Mouse (Mus musculus) embryo, embryonic 9.5 days (tissue): ENCODE measurements around the gene Myo5a.
A peak's percentile ranks its signal among the peaks of the same experiment; 100 is the strongest.

Experiments used
- DNase-seq: peaks from one replicate; pipeline ENCODE4 v3.0.0-alpha.2; 2017; ENCODE audit errors: extremely low spot score

Gene Myo5a

DNA sequence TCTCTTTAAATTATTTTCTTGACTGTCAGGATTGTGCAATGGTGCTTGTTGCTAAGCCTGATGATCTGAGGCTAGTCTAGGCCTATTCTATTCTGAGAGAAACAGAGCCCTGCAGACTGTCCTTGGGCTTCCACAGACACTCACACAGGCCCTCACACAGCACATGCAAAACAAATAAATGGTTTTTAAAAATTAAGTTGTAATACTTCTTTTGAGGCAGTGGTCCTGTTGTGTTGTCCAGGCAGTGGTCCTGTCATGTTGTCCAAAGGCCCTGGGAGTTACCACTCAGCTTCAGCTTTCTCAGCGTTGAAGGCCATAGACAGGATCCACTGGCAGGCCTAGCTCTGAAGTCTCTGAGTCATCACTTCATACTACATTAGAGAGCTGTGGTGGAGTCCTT is 130.7 kb downstream of the Myo5a start:
- DNase-seq: no peak

DNA sequence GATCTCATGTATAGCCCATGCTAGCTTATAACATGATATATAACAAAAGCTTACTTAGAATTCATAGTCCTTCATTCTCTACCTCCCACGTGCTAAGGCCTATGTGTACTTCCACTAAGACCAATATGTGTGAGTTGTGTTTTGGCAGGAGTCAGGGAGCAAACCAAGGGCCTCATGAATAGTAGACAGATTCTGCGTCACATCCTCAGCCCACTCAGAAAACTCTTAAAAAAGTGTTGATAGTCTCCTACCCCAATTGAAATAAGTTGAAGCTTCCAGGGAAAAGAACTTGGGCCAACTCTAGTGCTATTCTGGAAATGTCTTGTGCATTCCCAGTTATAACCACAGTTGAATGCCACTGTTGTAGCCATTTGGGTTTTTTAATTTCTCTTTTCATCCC is 131.2 kb downstream of the Myo5a start:
- no peak for DNase-seq

DNA sequence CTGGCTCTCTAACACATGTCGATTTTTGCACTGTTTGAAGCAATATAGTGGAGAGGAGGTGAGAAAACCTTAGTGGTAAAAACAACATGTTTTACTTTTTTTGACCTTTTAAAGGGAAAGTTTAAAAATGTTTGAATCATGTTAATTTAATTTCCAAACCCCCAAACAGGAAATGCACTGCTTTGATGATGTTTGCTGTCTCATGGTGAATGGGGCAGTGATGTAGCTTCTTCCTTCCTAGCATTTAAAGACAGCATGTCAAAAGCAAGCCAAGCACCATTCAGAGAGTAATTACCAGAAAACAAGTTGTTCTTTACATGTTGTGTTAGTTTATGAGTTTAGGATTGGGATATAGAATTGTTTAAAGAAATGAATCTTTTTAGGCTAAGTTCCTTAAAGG is 138.4 kb downstream of the Myo5a start:
- DNase-seq: no peak

DNA sequence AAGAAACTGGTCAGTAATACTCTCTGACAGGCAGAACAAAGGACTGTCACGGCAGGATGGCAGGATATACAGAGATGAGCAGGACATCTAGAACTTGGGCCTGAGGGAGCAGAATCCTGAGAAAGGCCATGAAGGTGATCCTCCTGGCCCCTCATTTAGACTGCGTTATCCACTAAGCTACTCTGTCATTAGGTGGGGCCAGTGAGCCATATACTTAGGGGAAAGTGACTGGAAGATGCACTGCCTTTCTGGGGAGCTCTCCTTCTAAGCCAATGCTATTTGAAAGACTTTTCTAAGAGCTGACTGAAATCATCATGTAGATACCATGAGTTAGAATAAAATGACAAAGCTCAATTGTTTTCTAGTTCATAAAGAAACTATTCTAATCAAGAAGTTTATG is 139.5 kb downstream of the Myo5a start:
- DNase-seq: no peak

DNA sequence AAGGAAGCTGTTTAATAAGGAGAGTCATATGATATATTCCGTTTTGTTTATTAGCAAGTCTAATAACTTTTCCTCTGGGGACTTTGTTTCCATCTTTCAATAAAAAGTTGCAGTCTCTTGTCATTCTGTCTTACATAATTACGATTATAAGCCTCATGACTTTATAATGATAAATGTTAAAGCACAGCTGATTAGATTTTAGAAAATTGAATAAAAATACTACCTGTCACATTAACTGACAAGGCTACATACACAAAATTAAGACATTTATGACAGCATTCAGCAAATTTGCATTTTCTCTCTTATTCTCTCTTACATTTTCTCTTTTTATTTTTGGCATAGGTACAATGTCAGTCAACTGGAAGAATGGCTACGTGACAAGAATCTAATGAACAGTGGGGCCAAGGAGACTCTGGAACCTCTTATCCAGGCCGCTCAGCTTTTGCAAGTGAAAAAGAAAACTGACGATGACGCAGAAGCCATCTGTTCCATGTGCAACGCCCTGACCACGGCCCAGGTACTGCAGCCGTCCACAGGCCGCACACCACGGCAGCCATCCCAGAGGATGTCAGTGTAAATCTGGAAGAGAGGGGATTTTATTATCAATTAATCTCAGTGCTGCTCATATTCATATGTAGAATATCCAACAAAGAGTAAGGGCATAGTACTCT is 144.1 kb downstream of the Myo5a start:
- DNase-seq: no peak

DNA sequence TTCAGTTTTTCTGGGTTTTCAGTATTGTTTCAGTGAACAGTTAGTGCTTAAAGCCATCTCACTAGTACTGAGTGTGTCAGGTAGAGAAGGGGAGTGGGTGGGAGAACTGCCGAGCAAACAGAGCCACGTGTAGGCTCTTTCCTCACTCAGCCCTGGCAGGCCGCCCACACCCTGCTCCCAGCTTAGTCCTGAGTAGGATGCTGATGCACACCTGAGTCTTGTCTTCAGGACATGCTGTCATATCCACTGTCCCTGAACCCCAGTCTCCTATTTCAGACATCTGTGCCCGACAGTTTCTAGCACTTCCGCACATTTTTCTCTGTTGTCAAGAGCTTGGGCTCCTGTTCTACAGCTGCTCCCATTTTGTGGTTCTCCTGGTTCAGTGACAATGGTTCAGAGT is 149.1 kb downstream of the Myo5a start:
- no peak for DNase-seq

DNA sequence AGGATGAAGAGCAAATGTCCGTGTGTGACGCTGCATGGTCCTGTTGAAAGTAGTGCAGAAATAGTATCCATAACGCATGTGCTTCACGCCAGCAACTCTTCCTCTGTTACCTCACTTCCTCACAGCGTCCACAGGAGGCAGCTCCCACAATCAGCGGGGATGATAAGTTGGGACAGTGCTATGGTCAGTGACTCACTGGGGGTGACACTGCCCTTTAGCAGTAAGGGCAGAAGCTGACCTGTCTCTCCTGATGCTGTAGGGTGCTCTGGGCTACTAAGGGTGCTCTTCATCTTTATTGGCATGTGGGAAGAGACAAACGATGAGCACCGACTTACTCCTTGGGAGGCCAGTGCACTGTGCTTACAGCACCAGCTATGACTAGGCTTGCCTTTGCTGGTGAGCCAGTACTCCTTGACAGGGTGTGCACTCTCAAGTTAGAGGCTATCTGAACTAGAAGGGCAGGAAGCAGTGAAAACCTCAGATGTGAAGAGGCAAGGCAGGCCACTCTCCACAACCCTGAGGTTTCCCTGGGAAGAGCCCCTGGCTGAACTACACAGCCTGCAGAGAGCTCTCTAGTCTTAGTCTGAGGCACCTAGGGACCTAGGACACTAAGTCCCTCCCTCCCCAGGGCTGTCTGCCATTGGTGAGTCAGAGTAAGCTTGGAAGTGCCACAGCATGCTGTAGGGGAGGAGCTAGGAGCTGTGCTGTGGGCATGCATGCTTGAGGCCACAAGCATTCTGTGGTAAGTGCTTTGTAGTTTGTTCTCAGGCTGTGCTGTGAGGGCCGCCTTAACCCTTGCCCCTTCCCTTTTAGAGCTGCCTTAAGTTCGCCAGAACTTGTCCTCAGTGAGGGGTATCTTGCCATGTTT is 150.8 kb downstream of the Myo5a start:
- DNase-seq: no peak

DNA sequence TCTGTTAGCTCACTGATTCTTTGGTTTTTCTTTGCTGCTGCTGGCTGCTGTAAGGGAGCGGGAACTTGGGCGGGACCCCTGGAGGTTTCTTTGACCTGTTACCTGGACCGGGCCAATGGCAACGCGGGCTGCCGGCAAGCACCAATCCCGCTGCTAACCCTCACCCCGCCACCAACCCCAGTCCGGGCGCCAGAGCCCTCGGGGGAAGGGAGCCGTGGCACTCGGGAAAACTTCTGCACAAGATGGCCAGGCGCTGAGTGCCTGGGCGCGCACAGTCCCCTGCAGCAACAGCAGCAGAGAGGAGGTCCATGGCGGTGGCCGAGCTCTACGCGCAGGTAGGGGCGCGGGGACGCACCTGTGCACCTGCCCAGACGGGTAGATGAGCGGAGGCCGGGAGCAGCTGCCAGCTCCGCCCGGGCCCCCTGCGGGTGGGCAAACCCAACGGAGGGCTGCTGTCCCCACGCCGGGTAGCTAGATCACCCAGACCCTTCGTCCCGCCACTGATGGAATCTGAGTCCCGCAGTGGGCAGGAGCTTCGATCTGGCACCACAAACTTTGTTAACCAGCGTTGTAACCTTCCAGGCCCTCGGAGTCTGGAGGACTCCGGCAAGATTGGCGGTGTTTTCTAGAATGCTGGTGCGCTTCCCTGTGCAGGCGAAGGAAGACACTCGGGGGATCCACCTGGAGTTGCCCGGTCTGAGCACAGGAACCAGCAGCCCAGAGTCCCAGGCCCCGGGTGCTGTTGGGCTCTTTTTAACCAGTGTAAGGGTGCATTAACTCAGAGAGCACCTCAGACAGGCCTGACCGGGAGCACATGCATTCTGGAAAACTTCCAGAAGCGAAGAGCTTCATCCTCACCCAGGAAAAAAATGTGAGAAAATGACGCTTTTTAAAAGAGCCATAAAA is 161.3 kb downstream of the Myo5a start, which contains the start of gene Myo5c:
Myo5c (plus strand) TSS at position 180 of the 906 bp plus-strand sequence.
- DNase-seq: peak; percentile 72

DNA sequence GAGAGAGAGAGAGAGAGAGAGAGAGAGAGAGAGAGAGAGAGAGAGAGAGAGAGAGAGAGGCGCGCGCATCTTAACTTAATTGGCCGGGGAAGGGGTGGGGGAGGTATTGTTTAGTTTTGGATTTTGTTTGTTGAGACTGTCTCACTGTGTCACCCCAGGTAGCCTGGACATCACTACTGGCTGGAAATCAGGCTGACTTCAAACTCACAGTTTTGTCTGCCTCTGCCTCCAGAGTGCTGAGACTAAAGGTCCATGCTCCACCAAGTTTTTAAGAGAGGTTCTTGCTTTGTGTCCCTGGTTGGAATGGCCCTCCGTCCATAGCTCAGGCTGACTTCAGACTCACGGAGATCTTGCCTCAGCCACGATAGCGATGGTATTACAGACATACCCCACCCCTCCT is 162.0 kb downstream of the Myo5a start:
- no peak for DNase-seq

DNA sequence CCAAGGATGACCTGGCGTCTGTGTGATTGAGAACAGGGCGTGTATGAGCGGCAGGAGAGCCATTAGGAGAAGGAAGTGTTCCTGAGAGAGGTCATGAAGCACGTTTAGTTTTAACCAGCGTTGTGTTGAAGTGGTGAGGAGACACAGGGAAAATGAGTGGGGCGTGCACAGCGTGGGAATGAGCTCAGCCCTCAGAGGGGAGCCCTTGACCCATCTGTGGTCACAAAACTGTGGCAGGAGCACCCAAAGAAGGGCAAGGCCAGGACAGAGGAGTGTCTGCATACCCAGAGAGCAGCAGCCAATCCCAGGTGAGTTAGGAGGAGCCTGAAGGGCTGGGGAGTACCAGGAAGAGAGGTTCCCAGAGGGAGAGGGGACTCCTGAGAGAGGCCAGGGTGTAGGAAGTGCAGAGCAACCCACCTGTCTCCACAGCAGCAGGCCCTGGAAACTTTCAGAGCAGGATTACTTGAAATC is 163.5 kb downstream of the Myo5a start:
- no peak for DNase-seq

DNA sequence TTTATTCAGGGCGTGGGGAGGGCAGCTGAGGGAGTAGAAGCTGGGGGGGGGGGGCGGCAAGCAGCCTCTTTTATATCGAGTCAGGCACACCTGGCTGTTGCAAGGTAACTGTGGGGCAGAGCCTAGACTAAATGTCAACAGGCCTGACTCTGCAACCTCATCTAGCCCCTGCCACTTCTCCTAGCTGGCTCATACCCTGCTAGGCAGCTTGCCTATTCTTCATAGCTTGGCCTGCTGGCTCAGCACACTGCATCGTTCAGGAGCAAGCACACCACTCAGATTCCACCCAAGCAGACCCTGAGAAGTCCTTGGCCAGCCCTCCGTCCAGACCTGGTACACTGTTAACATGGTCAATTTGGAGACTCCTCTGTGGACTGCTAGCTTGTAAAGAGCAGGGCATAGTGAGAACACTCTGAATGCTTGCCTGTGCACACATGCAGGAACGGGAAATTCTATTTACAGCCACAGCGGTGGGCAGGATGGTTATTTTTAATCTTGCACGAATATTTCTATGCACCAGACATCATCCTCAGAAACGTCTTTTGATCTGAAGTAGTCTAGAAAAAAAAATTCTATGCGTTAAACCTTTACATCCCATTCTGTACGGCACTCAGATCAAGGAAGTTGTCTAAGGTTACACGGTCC is 164.3 kb downstream of the Myo5a start:
- no peak for DNase-seq

DNA sequence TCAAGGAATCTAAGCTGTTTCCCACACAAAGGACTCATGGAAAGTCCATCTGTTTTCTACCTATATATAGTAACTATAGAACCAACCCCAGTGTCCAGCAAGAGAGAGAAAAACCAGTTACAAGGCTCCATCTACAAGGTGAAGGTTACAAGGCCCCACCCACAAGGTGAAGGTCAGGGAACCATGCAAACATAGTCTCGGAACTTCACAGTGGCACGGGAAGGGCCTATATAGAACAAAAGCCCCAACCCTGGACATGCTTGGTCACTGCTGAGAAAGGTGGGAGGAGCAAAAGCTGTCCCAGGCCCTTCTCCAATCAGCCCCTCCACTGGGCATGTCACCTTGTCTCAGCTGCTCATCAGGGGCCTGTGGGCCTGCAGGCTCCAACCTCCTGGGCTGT is 164.9 kb downstream of the Myo5a start:
- DNase-seq: no peak

DNA sequence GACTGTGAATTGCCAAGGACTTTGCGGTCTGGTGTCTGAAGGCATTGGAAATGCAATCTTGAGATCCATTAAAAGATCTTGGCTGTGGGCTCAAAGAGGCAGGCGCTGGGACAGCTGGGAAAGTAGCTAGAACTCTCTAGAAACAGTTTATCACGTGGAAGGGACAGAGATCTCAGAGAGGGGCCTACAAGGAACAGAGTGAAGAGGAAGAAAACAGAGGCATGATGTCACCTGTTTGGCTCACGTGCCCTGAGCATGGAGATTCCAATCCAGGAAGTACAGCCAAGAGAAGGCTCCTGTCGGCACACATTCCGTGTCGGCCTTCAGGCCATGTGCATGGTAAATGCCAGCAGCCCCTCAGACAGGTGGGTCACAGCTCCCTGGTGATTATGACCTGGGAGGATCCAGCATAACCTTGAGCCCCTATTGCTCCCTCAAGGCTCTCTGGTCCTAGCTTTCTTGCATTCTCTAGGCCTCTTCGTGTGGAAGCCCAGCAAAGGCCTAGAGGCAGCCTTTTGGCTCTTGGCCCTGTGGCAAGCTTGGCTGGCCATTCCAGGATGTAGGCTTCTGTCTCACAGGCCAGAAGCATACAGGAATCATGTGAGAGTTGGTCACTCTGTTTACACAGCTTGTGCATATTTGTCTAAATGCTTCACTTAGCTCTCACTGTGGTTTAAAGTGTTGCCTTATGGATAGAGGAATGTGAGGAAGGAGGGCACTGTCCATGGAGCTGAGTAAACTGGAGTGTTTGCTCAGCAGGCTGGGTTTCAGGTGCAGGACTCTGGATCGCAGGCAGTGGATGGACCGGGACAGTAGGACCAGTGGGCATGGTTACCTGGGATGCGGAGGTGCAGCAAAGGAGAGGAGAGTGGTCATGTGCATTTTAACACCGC is 165.8 kb downstream of the Myo5a start:
- no peak for DNase-seq

DNA sequence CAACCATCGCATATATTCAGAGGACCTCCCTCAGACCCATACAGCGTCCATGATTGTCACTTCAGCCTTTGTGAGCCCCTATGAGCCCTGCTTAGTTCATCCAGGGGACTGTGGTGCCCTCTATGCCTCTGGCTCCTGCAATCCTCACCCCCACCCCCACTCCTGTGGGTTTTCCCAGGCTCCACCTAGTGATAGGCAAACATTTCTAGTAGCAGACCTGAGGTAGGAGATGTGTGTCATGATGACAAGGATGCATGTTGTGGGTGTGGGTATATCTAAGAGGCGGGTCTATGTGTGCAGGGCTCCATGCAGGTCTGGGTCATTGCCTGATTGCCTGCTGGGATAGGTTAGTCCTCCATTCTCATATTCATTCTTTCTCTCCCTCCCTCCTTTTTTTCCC is 167.4 kb downstream of the Myo5a start:
- DNase-seq: no peak

DNA sequence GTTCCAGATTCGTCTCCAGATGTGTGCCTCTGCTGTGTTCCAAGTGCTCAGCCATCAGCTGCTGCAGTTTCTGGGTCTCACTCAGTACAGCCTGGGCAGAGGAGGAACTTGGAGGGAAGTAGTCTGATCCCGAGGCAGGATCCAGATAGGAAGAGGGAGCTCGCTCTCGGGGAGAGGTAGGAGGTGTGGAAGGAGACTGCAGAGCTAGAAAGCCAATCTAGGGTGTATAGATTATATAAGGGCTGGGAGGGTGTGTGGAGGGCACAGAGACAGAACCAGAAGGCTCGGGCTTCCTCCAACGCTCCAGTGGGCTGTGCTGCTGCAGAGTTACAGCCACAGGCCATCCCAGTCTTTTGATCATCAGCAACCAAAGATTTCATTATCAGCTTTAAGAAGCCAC is 172.2 kb downstream of the Myo5a start:
- no peak for DNase-seq

DNA sequence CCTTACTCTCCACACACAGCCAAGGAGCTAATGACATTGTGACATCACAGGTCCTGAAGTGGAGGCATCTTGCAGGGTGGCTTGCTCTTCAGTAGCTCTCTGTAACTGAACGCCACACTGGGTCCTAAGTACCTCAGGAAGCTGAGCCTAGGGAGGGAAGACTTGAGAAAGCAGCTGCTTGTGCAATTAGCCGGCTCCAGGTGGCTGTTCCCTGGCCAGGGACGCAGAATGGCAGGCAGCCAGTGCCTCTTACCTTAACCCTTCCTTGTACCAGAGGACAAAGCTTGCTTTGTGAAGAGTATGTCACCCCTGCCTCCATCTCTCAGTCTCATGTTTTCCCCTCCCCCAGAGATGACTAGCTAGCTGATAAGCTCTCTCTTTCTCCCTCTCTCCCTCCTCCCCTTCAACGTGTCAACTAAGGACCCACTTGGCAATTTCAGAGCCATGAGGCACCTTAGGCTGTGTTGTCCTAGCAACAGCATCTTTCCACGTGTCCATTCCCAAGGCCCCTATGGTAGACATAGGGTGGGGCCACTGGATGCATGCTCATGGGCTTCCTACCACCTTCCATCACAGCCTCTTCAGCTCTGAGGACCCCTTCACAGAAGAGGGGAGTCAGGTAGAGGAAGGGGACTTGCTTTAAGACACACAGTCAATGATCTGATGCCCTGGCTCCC is 173.1 kb downstream of the Myo5a start:
- DNase-seq: no peak

DNA sequence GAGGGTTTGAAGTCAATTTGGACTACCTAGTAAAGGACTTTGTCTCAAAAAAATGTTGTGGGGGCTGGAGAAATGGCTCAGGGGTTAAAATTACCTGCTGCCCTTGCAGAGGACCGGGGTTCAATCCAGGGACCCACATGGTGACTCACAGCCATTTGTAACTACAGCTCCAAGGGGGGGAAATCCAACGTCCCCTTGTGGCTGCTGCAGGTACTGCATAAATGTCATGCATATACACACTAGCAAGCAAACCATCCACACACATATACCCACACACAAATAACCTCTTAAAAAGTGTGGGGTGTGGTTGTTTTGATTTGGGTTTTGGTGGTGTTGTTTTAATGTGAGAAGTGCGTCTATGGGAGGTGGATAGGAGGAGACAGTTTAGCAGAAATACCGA is 173.7 kb downstream of the Myo5a start:
- DNase-seq: no peak

DNA sequence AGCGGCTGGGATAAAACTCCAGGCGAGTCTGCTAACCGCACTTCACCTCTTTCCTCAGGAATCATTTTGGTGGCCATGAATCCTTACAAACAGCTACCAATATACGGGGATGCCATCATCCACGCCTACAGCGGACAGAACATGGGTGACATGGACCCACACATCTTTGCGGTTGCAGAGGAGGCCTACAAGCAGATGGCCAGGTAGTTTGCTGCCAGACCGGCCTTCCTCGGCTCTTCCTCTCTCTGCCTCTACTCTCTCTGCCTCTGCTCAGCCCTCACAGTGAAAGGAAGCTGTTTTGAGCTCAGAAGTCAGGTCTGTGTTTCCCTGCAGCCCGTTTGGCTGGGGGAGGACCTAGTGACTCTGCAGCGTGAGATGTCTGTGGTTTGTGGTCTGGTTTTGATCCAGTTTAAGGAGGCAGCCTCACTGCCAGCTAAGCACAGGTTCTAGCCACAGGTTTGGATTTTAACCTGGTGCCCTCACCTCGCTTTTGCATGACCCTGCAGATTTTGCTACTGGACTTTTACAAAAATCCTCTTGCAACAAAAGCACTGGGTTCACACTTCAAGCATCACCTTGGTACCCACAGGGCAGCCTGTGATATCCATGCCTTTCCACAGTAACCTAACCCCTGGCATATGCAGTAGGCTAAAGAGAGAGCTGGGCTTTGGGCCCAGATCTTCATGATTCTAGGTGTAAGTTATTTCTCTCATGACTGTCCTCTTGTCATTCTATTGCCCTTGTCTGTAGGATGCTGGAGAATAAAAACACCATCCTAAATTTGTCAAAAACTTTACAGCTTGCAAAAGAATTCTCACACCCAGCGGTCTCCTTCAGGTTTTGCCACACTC is 175.5 kb downstream of the Myo5a start:
- DNase-seq: no peak

DNA sequence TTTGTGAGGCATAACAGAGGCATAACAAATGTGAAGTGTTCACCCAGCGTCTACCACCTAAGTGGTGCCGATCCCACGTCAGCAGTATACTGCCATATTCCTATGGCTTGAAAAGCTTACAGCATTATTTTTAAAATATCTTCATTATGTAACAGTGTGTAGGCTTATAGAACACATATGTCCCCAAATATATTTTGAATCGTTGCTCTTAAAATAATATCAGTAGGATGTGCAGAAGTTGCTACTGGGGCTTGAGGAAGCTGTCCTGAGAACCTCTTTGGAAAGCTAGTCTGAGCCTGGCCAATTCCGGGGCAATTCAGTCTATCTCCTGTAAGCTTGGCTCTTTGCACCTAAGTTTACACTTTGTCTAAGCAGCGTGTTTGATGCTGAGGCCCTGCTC is 177.1 kb downstream of the Myo5a start:
- no peak for DNase-seq
